Mouse (Mus musculus): ENCODE measurements around the gene Thrb.
"Not testable (repeated sequence)": the region's sequence is repeated elsewhere in the genome, so short reads cannot be mapped to it uniquely, and the experiment has no call there.

The Thrb gene

DNA sequence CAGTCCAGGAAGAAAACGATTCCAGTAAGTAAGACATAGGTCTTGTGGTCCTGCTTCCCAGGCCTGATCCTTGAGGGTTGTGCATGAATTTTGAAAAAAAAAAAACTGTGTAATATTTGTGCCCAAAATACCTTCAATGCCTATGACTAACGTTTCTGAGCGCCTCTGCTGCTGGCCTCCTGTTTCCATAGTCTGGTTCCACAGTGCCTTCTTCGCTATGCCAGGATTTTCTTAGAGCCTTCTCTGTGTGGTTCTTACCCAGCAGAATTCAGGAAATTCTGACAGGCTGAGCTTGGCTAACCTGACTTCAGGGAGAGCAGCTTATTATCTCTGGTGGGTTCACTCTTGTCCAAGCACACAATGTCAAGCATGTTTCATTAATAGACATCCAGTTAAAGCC, 274.7 kb downstream of the Thrb start:
- not testable (repeated sequence) for DNase-seq (ENCODE audit: low read depth, low spot score)

DNA sequence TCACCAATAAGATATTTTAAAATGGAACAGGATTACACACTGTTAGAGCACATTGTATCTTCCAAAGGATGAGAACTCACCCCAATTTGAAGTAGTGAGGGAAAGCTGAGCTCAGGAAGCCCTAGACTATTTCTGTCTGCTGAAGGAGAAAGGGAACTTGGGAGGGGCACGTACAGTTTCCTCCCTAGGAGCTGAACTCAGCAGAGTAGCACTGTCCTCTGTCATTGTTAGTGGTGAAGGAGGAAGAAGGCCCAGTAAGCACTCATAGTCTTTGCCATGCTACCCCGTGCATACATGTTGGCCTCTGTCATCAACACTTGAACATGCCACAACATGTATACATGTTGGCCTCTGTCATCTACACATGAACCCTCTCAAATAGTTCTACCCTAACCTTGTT, 294.0 kb downstream of the Thrb start:
- no peak for DNase-seq (ENCODE audit: low read depth, low spot score)

DNA sequence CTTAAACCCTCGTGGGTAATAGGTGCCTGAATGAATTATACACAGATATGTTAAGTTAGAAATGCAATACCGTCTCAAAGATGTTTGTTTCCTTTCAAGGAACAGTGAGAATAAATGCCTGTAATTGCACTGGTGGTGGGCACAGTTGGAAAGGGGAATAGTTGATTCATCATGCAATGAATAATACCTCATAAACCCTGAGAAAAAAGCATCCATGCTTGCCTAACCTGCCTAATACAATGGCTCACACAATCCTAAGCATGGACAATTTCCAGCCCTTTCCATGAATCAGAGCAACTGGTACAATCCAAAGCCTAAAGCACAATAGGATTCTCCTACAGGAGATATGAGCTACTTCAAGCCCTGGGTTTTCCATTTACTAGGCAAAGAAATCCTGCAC, 299.8 kb downstream of the Thrb start:
- DNase-seq (ENCODE audit: low read depth, low spot score): no peak

DNA sequence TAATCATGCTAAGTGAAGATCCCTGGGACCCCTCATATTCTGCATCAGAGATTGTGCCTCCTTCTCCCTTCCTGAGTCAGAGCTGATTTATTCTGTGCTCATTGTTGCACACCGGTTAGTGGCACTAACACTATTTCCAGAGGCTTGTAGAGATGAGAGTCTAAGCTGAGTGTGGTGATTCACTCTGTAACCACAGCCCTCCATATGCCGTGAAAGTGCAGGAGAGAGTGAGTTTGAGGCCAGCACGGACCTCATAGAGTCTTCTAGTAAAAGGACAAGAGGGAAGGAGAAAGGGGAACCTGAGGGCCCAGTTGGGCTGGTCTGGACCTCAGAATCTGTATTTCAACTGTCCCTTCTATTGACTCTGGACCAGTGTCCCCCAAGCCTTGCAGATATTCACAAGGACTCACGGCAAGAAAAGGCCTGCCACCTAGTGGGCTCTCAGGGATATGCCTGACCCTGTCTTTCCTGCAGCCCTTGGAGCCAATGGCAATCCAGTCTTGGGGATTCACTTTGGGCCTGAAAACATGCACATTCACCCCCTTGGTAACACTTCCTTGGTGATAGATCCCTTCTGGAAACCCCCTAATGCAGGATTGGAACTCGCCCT, 307.2 kb downstream of the Thrb start:
- DNase-seq (ENCODE audit: low read depth, low spot score): peak; percentile 65

DNA sequence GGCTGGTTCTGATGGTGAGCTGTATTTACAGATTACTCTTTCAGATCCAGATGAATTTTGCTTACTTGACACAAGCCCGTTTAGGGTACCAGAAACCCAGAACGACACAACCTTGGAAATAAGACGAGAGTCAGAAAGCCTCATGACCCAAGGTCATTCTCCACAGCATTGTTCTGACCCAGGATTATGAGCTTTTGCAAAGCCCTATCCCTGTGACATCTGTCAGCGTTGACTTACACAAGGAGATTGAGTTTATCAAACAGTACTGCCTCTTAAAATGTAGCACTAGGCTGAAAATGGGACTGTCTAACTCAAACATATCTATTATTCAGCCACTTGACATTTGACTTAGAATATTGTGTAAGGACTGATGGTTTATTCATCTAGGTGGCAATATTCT, 312.1 kb downstream of the Thrb start:
- no peak for DNase-seq (ENCODE audit: low read depth, low spot score)

DNA sequence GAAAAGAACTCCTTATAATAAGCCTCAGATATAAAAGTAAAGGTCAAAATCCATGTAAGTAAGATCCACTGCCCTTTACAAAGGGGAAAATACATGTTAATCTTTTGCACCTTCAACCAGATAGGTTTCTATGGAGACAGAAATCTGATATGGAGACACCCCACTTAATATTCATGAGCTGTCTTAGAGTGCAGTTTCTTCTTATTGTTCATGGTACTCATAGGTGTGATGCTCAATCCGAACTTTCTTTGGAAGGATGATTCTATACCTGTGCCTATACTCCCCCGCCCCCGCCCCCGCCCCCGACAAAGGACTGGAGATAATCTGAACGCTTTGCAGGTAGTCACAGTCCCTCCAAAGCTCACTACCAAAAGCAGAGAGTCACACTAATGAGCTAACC, 312.6 kb downstream of the Thrb start:
- DNase-seq (ENCODE audit: low read depth, low spot score): no peak

DNA sequence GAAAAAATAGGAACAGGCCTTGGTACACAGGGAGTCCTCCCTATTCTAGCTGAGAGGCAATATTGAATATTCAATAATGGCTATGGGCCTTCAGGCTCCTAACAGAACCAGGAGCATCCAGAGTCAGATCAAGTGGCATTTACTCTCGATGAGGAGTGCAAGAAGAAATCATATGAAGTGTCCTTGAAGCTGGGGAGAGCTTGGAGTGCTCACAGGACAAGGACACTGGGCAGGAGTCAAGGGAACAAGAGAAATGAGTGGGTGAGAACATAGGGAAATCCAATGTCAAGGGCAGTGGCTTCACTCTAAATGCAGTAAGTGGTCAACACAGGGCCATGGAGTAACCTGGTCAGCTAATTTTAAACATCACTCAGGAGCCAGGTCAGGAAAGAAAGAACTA, 315.7 kb downstream of the Thrb start:
- no peak for DNase-seq (ENCODE audit: low read depth, low spot score)

DNA sequence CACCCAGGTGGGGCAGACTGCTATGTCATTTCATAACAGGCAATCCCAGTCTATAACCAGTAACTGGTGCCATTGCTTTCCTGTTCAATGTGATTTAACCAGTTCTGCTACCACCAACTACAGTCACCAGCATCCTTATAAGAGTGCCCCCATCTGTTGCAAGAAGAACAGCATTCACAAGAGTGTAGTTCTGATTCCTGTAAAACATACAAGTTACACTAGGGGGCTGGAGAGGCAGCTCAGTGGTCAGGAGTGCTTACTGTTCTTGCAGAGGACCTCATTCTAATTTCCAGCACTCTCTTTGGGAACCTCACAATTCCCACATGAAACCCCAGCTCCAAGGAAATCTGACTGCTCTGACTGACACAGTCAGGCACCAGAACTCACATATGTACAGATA, 318.2 kb downstream of the Thrb start:
- DNase-seq (ENCODE audit: low read depth, low spot score): peak; percentile 32

DNA sequence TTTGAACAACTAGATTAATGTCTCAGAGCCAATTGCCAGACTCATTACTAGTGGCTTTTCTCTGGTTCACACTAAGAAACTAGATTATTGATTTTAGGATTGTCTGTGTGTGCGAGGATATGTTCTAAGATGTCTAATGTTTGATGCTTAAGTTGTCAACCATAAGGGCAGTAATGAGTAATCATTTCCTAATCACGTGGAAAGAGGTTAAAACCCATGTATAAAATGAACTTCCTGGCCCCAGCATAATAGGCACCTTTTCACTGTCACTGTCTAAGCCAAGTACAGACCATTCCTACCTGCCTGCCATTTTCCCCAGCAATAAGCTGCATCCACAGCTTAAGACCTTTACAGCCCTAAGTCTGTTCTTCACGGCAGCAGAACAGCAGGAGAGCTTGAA, 321.2 kb downstream of the Thrb start:
- no peak for DNase-seq (ENCODE audit: low read depth, low spot score)

DNA sequence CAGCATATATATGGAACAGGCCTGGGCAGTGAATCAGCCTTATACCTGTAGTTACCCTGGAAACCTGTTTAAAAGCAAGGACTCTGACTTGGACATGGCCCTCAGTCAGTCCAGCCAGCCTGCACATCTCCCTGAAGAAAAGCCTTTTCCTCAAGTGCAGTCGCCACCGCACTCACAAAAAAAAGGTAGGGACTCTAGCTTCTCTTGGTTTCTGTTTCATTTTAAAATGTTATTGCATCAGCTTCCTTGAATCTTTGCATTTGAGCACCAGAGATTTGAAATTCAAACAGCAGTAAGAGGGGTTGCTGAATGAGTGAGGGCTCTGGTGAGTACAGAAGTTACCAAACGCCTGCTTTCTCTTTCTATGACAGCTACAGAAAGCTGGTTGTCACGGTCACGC, 322.0 kb downstream of the Thrb start:
- no peak for DNase-seq (ENCODE audit: low read depth, low spot score)

DNA sequence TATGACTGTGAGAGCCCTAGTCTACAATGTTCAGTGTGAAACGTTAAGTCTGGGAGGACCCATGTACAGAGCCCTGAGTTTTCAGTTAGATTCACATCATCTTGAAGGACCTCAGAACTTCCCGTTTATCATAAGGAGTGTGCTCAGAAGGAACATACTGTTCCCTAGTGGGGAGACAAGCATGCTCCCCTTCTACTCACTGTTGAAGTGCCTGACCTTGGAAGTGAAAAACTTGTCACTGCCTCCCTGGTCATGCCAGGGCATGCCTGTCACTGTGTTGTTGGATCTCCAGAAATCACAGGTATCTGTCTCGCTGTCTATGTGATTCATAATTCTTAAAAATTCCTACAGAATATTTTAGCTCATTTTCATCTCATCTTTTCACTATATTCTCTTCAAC, 323.3 kb downstream of the Thrb start:
- no peak for DNase-seq (ENCODE audit: low read depth, low spot score)

DNA sequence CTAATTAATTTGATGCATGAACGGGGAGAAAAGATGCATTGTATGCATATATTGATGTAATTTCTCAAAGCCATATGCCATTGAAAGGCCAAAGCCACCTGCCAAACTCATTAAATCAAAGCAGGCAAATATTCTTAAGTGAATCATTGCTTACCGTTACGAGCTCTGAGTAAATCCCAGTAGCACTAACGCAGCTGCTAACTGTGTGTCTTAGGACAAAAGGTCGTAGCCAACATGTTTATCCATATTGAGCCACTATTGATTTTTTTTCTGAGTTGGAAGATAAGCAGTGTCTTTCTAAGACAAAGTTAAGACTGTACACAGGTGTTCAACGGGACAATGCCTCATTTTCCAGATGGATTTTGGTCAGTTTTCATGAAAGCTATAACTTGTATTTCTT, 323.8 kb downstream of the Thrb start:
- DNase-seq (ENCODE audit: low read depth, low spot score): no peak

DNA sequence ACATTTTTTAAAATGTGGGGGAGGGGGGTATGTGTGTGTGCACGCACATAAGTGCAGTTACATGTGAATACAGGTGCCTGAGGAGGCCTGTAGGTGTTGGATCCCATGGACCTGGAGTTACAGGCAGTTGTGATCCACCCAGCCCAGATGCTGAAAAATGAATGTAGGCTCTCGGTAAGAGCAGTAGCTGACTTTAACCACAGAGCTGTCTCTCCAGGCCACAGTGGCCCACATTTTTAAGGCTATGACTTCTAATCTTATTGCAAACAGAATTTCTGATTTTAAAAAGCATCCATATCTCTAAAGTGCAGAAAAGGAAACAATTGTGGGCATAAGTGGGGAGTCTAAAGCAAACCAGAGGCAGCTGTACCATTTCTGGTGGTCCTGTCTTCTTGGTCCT, 328.5 kb downstream of the Thrb start:
- DNase-seq (ENCODE audit: low read depth, low spot score): no peak

DNA sequence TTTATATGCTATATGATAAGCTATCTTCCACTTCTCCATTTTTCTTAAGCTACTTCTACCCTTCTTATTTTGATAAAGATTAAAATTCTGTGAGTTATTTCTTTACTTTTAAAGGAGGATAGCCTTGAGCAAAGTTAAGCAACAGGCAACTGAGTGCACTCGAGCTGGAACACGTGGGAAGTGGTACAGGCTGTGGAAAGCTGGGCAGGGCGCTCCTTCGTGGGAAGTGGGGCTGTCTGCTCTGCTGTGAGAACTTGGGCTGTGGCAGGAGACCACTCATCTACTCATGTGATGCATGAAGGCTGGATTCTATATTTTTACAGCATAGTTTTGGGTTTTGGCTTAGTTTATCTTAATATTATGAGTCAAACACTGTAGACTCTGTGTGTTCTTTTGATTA, 329.1 kb downstream of the Thrb start:
- no peak for DNase-seq (ENCODE audit: low read depth, low spot score)

DNA sequence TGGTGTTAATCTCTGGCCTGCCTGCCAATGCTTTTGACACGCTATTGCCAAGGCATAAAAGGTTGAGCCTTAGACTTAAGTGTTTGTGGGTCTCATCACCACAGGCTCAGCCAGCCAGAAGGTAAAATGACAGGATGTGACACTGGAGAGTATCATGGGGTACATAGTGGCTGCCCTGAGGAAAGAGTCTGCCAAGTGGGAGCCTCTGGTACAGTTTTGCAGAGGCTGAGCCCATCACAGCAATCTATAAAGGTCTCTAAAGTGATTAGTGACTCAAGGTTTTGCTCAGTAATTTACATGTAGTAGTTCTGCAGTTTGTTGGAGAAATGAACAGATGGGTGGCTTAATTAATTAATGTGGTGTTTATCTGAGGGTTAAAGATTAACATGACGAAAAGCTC, 330.1 kb downstream of the Thrb start:
- no peak for DNase-seq (ENCODE audit: low read depth, low spot score)

DNA sequence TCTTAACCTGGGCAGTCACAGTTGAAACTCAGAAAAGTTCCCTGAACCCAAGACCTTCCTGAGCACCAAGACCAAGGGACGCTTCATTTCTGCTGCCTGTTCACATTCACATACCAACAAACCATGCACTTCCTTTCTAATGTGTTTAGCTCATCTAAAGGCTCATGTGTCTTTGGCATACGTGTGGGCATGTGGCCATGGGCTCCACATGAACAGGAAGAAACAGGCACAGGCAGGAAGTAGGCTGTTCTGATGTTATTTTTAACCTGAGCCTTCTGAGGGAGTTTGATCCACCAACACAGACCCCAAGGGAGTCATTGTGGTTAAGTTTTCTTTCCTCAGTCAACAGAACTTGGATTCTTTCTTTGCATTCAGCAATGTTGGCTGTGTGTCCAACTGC, 341.8 kb downstream of the Thrb start:
- no peak for DNase-seq (ENCODE audit: low read depth, low spot score)

DNA sequence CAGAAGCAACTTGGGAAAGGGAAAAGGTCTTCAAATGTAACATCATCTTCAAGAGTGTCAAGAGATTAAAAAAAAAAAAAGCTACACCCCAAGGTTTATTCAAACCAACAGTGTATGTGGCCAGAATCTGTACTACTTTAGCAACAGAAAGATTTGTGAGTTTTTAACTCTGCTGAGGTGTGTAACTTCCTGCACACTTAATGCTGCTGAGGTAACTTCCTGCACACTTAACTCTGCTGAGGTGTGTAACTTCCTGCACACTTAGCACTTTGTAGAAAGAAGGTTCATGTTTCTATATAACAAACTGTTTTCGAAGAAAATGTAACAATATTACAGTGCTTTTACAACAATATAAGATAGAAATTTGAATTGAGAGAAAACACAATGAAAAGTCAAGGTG, 343.6 kb downstream of the Thrb start:
- no peak for DNase-seq (ENCODE audit: low read depth, low spot score)

DNA sequence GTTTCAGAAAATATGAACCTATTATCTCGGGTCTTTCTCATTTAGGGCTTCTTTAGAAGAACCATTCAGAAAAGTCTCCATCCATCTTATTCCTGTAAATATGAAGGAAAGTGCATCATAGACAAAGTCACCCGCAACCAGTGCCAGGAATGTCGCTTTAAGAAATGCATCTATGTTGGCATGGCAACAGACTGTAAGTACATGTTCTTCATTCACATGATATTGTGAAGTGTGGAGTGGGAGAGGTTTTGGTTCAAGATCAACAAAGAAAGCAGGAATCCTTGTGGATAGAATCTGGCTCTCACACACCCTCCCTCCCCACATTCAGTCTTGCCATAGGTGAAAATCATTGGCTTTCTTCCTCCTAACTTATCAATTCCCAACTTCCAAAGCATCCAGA, 348.5 kb downstream of the Thrb start:
- DNase-seq (ENCODE audit: low read depth, low spot score): no peak

DNA sequence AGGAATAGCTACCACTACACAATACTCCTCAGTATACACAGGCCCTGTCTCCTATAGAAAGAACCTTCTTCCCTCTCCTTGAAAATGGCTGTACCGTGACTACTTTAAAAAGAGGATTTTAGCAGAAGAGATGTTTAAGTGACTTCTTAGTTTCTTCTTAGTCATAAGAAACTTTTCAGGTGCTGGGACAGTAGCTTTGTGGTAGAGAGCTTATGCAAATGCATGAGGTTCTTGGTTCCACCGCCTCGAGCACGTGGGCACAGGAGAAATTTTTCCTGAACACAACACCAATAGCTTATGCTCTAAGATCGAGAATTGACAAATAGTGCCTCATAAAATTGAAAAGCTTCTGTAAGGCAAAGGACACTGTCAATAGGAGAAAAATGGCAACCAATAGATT, 356.5 kb downstream of the Thrb start:
- DNase-seq (ENCODE audit: low read depth, low spot score): no peak

DNA sequence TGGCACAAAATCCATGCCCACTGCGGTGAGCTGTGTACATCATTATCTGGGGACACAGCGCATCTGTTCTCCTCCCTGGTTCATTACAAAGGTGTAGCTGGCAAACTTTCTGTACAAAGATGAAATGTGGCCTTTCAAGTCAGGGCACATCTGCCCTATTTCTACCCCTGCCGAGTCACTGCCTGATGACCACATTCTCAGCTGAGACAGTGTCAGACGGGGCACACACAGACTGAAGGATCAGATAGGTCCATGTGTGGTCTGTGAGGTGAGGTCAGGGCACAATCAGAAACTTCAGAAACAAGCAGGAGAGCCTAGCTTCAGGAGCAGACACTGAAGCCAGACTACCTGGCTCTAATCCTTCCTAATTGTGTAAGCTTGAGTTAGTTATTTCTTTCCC, 360.1 kb downstream of the Thrb start:
- DNase-seq (ENCODE audit: low read depth, low spot score): no peak

DNA sequence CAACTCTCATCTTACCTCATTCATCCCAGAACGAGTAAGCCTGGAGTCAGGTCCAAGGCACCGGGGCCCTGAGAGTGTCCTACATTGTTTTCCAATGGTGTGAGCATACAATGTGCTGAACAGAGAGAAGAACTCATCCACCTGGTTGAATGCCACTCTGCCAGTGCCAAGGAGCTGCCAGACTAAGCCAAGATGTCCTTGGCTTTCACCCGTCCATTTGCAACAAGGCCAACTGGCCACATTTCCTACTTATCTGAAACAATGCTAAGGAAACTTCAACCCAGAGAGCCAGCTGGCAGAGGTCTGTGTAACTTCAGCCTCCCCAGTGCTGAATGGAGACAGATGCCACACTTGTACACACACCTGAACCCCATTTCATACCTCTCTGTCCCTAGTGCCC, 360.6 kb downstream of the Thrb start:
- DNase-seq (ENCODE audit: low read depth, low spot score): no peak

DNA sequence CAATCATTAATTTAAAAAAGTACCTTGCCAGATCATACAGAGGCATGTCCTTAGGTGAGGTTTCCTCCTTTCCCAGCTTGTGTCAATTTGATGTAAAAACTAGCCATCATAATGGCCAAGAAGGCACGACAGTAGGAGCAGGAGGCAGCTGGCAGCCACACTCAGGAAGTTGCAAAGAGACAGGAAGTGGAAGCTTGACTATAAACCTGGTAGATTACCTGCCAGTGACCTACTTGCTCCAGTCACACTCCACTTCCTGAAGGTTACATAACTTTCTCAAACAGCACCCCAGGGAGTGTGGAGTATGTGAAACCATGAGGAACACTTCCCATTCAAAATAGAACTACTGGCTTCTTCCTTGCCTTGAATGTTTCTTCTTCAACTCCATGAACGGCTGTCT, 361.7 kb downstream of the Thrb start:
- no peak for DNase-seq (ENCODE audit: low read depth, low spot score)

DNA sequence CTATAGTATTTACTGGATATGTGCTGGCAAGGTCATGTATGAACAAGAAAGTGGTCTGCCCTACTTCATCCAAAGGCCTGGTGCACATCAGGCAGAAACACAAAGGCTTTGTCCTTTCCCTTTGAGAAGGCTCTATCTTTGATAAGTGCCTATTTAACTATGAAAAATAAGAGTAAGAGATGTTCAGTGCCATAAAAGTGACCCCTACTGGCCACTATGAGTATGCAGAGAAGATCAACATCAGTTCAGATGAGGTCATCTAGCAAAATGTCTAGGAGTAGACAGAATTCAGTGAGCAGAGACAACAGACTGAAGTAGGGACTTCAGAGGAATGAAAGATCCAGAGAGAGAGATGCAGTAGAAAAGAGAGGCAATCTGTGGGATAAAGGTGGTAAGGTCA, 362.3 kb downstream of the Thrb start:
- no peak for DNase-seq (ENCODE audit: low read depth, low spot score)

DNA sequence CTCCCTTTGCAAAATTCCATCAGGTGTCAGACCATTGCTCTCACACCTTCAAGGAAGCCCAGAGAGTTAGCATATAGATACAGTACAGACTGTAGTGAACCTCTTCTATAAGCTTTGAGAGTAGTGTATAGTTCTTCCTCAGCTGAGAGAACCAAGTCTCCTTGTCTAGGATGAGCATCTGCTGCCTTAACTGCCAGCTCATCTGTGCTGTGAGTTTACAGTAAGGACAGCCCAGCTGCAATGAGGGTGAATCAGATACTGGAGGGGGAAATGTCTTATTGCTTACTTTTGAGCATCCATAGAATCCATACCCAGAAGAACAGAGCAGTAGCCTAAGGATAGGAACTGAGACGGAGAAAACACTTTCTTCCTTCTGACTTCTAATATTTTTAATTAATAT, 367.8 kb downstream of the Thrb start:
- no peak for DNase-seq (ENCODE audit: low read depth, low spot score)
